Mouse (Mus musculus) brain, adult 2 months (tissue): ENCODE results near the gene Vmn1r200.

Experiments used
- DNase-seq: peaks from one replicate; pipeline ENCODE4 v3.0.0; 2011; ENCODE audit warnings: low read depth, low spot score

The Vmn1r200 gene

GRCm38 (mm10) chr13:22390073-22390472 is at the start of gene Vmn1r200:
Gene Vmn1r200, plus strand, starts transcription at chr13:22390373.
- no peak for DNase-seq

DNA sequence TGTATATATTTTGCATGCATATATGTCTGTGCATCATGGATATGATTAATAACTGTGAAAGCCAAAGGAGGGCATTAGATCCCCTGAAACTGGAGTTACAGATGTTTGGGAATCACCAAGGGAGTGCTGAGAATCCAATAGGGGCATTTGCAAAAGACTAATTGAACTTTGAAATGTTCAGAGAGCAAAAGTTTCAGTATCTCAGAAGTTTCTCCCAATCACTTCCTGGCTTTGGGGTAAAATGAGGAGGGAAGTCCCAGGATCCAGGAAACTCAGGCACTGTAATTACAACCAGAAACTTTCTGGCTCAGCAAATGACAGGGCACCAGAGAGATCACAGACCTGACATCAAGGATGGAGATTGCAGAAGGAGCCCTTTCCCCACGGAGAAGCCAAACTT is 40.1 kb upstream of the Vmn1r200 start, which contains the start of gene Vmn1r198:
Gene Vmn1r198, plus strand, starts transcription at position 301 of the 400 bp plus-strand sequence.
- no peak for DNase-seq

GRCm38 (mm10) chr13:22350813-22351212 is 39.4 kb upstream of the Vmn1r200 start:
- no peak for DNase-seq

DNA sequence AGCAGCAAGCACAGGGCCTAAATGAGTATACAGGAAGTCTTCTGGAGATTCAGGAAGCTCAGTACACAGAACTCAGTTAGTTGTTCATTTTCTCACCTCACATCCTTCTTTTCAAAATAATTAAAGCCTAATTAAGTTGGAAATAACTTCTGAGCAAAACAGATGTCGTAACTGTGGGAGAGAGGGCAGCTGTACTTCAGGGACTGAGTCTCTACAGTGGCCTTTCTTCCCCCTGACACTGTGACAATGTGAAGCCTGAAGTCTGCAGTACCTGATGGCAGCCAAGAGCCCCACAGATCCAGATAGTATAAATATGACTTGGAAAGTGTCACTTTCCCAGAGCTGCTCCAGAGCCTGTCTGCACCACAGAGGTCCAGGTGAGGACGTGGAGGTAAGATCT is 10.7 kb upstream of the Vmn1r200 start, which contains the start of gene Vmn1r199:
Gene Vmn1r199, plus strand, starts transcription at position 301 of the 400 bp plus-strand sequence.
- no peak for DNase-seq

GRCm38 (mm10) chr13:22381128-22381527 is 9.0 kb upstream of the Vmn1r200 start:
- peak; percentile 80 for DNase-seq

DNA sequence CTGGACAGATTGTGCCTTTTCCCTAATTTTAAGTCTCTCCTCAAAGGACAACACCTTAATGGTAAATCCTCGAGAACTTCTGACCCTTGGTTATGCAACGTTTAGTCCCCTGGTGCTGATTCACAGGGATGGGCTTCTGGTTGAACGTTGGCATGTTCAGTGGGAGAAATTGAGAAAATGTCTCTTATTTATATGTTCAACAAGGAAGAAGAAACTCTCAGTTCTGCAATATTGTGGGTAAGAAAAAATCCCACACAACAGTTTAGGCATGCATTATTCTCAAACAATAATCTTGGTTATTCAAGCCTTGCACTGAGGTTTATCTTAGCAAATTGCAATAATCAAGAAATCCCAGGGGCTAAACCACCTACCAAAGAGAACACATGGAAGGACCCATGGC is 6.8 kb upstream of the Vmn1r200 start:
- DNase-seq: no peak

DNA sequence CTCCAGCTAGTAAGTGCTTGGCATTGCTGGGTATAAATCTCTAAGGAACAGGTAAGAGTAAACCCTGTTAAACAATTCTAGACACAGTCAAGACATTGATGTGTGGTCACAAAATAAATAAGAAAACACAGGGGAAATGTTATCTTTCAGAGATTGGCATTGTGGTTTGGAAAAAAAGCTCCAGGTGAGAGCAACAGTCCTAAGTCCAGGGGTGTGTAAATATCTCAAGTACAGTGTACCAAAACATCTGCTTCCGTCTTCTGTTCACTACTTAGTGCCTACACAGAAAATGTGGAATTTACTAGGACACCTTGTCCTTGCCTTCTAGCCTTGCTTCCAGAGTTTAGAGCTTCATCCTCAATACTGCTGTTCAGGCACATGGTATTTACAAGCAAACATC is 3.1 kb upstream of the Vmn1r200 start:
- DNase-seq: no peak

DNA sequence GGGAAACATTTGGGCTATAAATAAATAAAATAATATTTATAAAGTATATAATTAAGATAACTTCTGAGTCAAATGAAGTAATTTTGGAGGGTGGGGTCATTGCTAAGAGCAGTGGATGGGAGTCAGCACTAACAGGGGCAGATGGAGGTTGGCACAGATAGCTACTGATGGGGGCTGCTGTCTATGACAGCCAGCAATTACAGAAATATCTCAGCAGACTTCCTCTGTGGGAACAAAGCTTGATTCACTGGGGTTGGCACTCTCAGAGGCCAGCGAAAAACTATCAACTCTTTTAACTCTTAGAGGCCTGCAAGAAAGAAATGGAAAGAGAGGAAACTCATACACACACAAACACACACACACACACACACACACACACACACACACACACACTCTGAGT is 12.8 kb downstream of the Vmn1r200 start:
- DNase-seq: peak; percentile 30
